ENCODE assay signal across 17 mouse cellular contexts in the genomic region with DNA sequence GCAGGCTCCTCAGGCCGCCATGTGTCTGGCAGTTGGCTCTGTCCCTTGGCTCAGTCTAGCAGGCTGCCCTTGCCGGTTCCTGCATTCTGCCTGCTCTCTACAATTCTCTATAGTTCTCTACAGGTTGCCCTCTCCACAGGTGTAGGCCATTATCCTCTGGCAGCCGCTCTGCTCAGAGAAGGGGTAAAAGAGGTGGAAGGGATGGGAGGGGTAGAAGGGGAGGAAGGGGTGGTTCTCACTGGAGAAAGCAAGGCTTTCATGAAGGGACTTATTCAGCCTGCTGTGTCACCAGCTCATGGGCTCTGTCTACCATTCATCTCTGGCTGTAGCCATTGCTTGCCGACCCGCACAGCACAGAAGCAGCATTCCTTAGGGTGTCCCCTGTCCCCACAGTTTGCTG. TPM values are rescaled to one million over a fixed set of nuclear protein-coding genes. Genes with fewer than 3 reads are reported as not detected.
DNase-seq lines count a peak whose midpoint lies in the region; TF ChIP-seq lines count a peak whose summit lies in the region.
"Had no signal": no experiment of that assay in that cellular context is flagged by ENCODE, and none has a peak within 500 bp of the region (broad histone marks: within the 10 kb centered on the region; RNA-seq: fewer than 3 reads in every experiment).

No protein-coding gene starts in this region.

- H3K4me1 ChIP-seq in E14TG2a.4 (replicated peaks; ENCODE audit: low read depth, low read length) = peaks cover 17% of the 10 kb centered on the region
- H3K4me1 ChIP-seq in ES-E14 (ENCODE audit: control insufficient read depth in 2 of 2, insufficient read depth in 2 of 2, low read length in 2 of 2, poor library complexity in 1 of 2) = peaks cover 0 to 6% of the 10 kb centered on the region in 2 experiments; a peak in 1 of 4 replicates
- H3K4me1 ChIP-seq: embryonic facial prominence, embryonic 10.5 days; forebrain, embryonic 15.5 days had no signal

- TF ChIP-seq CTCF in left cerebral cortex, adult 2 months (IDR thresholded peaks at IDR 0.05) = no peak
- TF ChIP-seq CTCF in E14TG2a.4 (conservative IDR thresholded peaks at IDR 0.05; ENCODE audit: low read length) = no peak

- intact Hi-C loops in left cerebral cortex, postnatal 4 days (cut with DNase I) = loop anchor here (10.0 kb wide), 2 partner anchors 196 to 546 kb away; partner anchors contain the start of genes Gm10964 and Olfml3
- intact Hi-C loops in left cerebral cortex, adult 2 months (cut with DNase I) = no loop called here

- H3K4me3 ChIP-seq in left cerebral cortex, adult 2 months = no peak overlapping the region
- H3K4me3 ChIP-seq in E14TG2a.4 (replicated peaks; ENCODE audit: low read length) = peak overlapping the region; percentile 52
- peak overlapping the region; percentile 5 to 23; a peak in 2 of 4 replicates for H3K4me3 ChIP-seq in ES-E14 (ENCODE audit: insufficient read depth in 1 of 2, low read depth in 1 of 2, low read length in 2 of 2, poor library complexity in 1 of 2, severe bottlenecking in 1 of 2)
- H3K4me3 ChIP-seq: embryonic facial prominence, embryonic 10.5 days; forebrain, embryonic 15.5 days had no signal

- H3K27ac ChIP-seq in left cerebral cortex, adult 2 months = no peak overlapping the region
- peak overlapping the region; percentile 85 for H3K27ac ChIP-seq in ES-E14 (ENCODE audit: insufficient read depth, low read depth, low read length, poor library complexity, severe bottlenecking)
- H3K27ac ChIP-seq: embryonic facial prominence, embryonic 10.5 days; forebrain, embryonic 15.5 days had no signal

- H3K36me3 ChIP-seq in E14TG2a.4 (ENCODE audit: insufficient read depth, low read length) = no peaks in the 10 kb centered on the region
- no peaks in the 10 kb centered on the region for H3K36me3 ChIP-seq in ES-E14 (ENCODE audit: control insufficient read depth, insufficient read depth, low read length, poor library complexity, severe bottlenecking)
- H3K36me3 ChIP-seq: embryonic facial prominence, embryonic 10.5 days; forebrain, embryonic 15.5 days had no signal

- peak; percentile 14 to 17 for DNase-seq in cerebellum, postnatal 14 days
- DNase-seq in cerebellum, adult 11-12 months = no peak
- DNase-seq in left cerebral cortex, postnatal 4 days = peak; percentile 8
- no peak for DNase-seq in left cerebral cortex, adult 2 months (ENCODE audit: extremely low spot score in 1 of 2, low spot score in 2 of 2)
- DNase-seq in ES-E14 (ENCODE audit: low read depth, low spot score) = no peak
- no peak for DNase-seq in thymus, postnatal 14 days
- no peak for DNase-seq in kidney, adult 9 months
- DNase-seq: adrenal gland, adult 8-10 months; adrenal gland, postnatal 36 days; cerebellum, adult 9-10 months; gastrocnemius, postnatal 36 days; heart, adult 18-20 months; heart, postnatal 36 days had no signal

- peak overlapping the region; percentile 2; the same call in 1 of the 2 replicates for H3K9ac ChIP-seq in ES-E14 (ENCODE audit: insufficient read depth, low read depth, low read length, poor library complexity, severe bottlenecking)
- H3K9ac ChIP-seq: forebrain, embryonic 15.5 days had no signal

- H3K9me3 ChIP-seq in E14TG2a.4 (ENCODE audit: low read length) (peaks cover 36% of the 10 kb centered on the region), ES-E14 (ENCODE audit: control insufficient read depth, insufficient read depth, low read depth, low read length) (no peaks in the 10 kb centered on the region)
- H3K9me3 ChIP-seq: forebrain, embryonic 15.5 days had no signal

- in situ Hi-C loops in ES-E14 (cut with MboI; ENCODE audit: low sequenced_read_pairs in 2 of 2, unreplicated experiment in 2 of 2) = loop anchor here in 1 of 2 experiments (10.0 kb wide), 1 partner anchor 196 kb away; no protein-coding TSS in a partner anchor

- no peaks in the 10 kb centered on the region for H3K27me3 ChIP-seq in E14TG2a.4 (ENCODE audit: insufficient read depth, low read length)
- H3K27me3 ChIP-seq: forebrain, embryonic 15.5 days; Patski had no signal

TF ChIP-seq in ES-E14, 5 proteins besides CTCF, POLR2A, EP300 and RAD21:
- TF ChIP-seq CHD2 (IDR thresholded peaks at IDR 0.05; ENCODE audit: low read depth, low read length) (no peak), MAFK (IDR thresholded peaks at IDR 0.05; ENCODE audit: insufficient read depth, low read depth, low read length) (no peak), HCFC1 (IDR thresholded peaks at IDR 0.05; ENCODE audit: borderline replicate concordance, insufficient read depth, low read length) (no peak)
TF ChIP-seq in ES-E14: peak in this region for 0.

RNA-seq across cellular contexts. Expression of gene Bcas2, which starts 17.0 kb away (rescaled TPM):
- 10 to 100 TPM; 86.1 to 93.7 TPM for total RNA-seq in left cerebral cortex, postnatal 4 days (2021)
- total RNA-seq in left cerebral cortex, adult 2 months (2021) = 10 to 100 TPM; 68.5 to 68.9 TPM
- 86.4 and 102 TPM in 2 replicates for total RNA-seq in ES-E14 (2012; rRNA removed)

Comparison
In these comparisons a context has a peak if more than half of its experiments do, and no peak if none do; other contexts are left out.
1. DNase-seq: peak in cerebellum, postnatal 14 days (2 of 2) and left cerebral cortex, postnatal 4 days (single experiment); none in cerebellum, adult 11-12 months (single experiment), left cerebral cortex, adult 2 months (0 of 2), ES-E14 (single experiment), thymus, postnatal 14 days (single experiment) and kidney, adult 9 months (single experiment).